Mouse (Mus musculus) neural tube, embryonic 11.5 days (tissue): ENCODE measurements around the gene Chrm5. TPM values are rescaled to one million over a fixed set of nuclear protein-coding genes. Genes with fewer than 3 reads are reported as not detected.

Experiments
- ATAC-seq: fragments of 200-750 bp; cut with Nextera tagmentation; 2 replicates; pipeline ENCODE4 v1.8.0; 2017; ENCODE audit warnings: moderate number of reproducible peaks, mild to moderate bottlenecking, moderate TSS enrichment, moderate library complexity; ENCODE audit not compliant: insufficient read depth, low FRiP score, low TSS enrichment
- DNase-seq: peaks from one replicate; pipeline ENCODE4 v3.0.0-alpha.2; 2015; ENCODE audit warnings: low spot score
- H3K27ac ChIP-seq: fragments of 300-500 bp; sonication (generic); 2 replicates; pipeline ENCODE4 v1.5.1; 2014; ENCODE audit warnings: low read depth, mild to moderate bottlenecking, low read length
- H3K27me3 ChIP-seq: fragments of 300-500 bp; sonication (generic); 2 replicates; pipeline ENCODE4 v1.6.1; 2014; ENCODE audit warnings: mild to moderate bottlenecking, low read length, mixed read lengths; ENCODE audit not compliant: control insufficient read depth, insufficient read depth
- H3K36me3 ChIP-seq: fragments of 300-500 bp; sonication (generic); 2 replicates; pipeline ENCODE4 v1.6.1; 2014; ENCODE audit warnings: mild to moderate bottlenecking, low read length, moderate library complexity, mixed read lengths; ENCODE audit not compliant: control insufficient read depth, insufficient read depth
- H3K4me1 ChIP-seq: fragments of 300-500 bp; sonication (generic); 2 replicates; pipeline ENCODE4 v1.6.1; 2014; ENCODE audit warnings: low read length, mixed read lengths; ENCODE audit not compliant: control insufficient read depth, insufficient read depth
- H3K4me2 ChIP-seq: fragments of 300-500 bp; sonication (generic); 2 replicates; pipeline ENCODE4 v1.6.1; 2014; ENCODE audit warnings: low read depth, mild to moderate bottlenecking, moderate library complexity
- H3K4me3 ChIP-seq: fragments of 300-500 bp; sonication (generic); 2 replicates; pipeline ENCODE4 v1.5.1; 2014; ENCODE audit warnings: low read depth, low read length
- H3K9ac ChIP-seq: fragments of 300-500 bp; sonication (generic); 2 replicates; pipeline ENCODE4 v1.6.1; 2014; ENCODE audit warnings: mild to moderate bottlenecking, low read length
- H3K9me3 ChIP-seq: fragments of 300-500 bp; sonication (generic); 2 replicates; pipeline ENCODE4 v1.6.1; 2016; ENCODE audit warnings: low read length; ENCODE audit not compliant: control insufficient read depth
- WGBS: fragments of 180-500 bp; shearing (Covaris S2); extraction: QIAGEN DNeasy Blood & Tissue Kit; methylation state at CpG from one replicate; pipeline ENCODE4 v1.1.7; 2014; 5-methylcytosine and 5-hydroxymethylcytosine counted together
- polyA plus RNA-seq: library from polyadenylated mRNA; unstranded; fragments of >200 nt; fragmentation: Nextera tagmentation; extraction: Ambion mirVana; gene quantifications from 2 replicates; pipeline ENCODE4 v1.2.1, GENCODE M21; 2014

Gene Chrm5
- not detected in 2 replicates for polyA plus RNA-seq

GRCm38 (mm10) chr2:112480669-112481068 lies at the start of gene Chrm5:
Chrm5 (minus strand) TSS chr2:112480769.
- Histone ChIP-seq H3K9me3 (no peaks in the 10 kb centered on the region), H3K27ac (no peak within 1 kb of the TSS), H3K9ac (no peak within 1 kb of the TSS), H3K4me1 (no peaks in the 10 kb centered on the region), H3K36me3 (no peaks in the 10 kb centered on the region), H3K27me3 (no peaks in the 10 kb centered on the region), H3K4me3 (no peak within 1 kb of the TSS), H3K4me2 (no peak within 1 kb of the TSS)
- 91% methylated on average over 5 of the region's 5 CpGs for WGBS
- ATAC-seq: no peak
- no peak for DNase-seq

GRCm38 (mm10) chr2:112526933-112527332 lies 46.4 kb upstream of the Chrm5 start:
- WGBS: 90% methylated on average over 3 of the region's 3 CpGs
- H3K27ac ChIP-seq: no peak overlapping the region
- H3K4me3 ChIP-seq: no peak overlapping the region
- H3K4me1 ChIP-seq: no peaks in the 10 kb centered on the region
- H3K4me2 ChIP-seq: no peak overlapping the region
- no peak overlapping the region for H3K9ac ChIP-seq
- H3K36me3 ChIP-seq: no peaks in the 10 kb centered on the region
- H3K27me3 ChIP-seq: no peaks in the 10 kb centered on the region
- no peak for ATAC-seq
- no peak for DNase-seq
- H3K9me3 ChIP-seq: no peaks in the 10 kb centered on the region

GRCm38 (mm10) chr2:112520526-112521482 lies 40.2 kb upstream of the Chrm5 start:
- no peak for ATAC-seq
- Histone ChIP-seq H3K36me3 (no peaks in the 10 kb centered on the region), H3K4me1 (no peaks in the 10 kb centered on the region), H3K4me2 (no peak overlapping the region), H3K27ac (no peak overlapping the region), H3K9me3 (no peaks in the 10 kb centered on the region), H3K27me3 (no peaks in the 10 kb centered on the region), H3K9ac (no peak overlapping the region), H3K4me3 (no peak overlapping the region)
- WGBS: 87% methylated on average over 4 of the region's 4 CpGs
- DNase-seq: no peak

GRCm38 (mm10) chr2:112518541-112518940 lies 38.0 kb upstream of the Chrm5 start:
- no peaks in the 10 kb centered on the region for H3K4me1 ChIP-seq
- no peak overlapping the region for H3K27ac ChIP-seq
- no peaks in the 10 kb centered on the region for H3K9me3 ChIP-seq
- no peak overlapping the region for H3K4me2 ChIP-seq
- no peak for ATAC-seq
- no peak for DNase-seq
- no peak overlapping the region for H3K4me3 ChIP-seq
- no peak overlapping the region for H3K9ac ChIP-seq
- H3K36me3 ChIP-seq: no peaks in the 10 kb centered on the region
- H3K27me3 ChIP-seq: no peaks in the 10 kb centered on the region

- Histone ChIP-seq H3K4me2 (no peak overlapping the region), H3K4me3 (no peak overlapping the region), H3K27me3 (no peaks in the 10 kb centered on the region), H3K4me1 (no peaks in the 10 kb centered on the region), H3K9ac (no peak overlapping the region), H3K36me3 (no peaks in the 10 kb centered on the region), H3K9me3 (no peaks in the 10 kb centered on the region), H3K27ac (no peak overlapping the region)
- DNase-seq (no peak), ATAC-seq (no peak)
- WGBS: 91% methylated on average over 3 of the region's 3 CpGs
Observed at GRCm38 (mm10) chr2:112517218-112517617, 36.6 kb upstream of the Chrm5 start.

GRCm38 (mm10) chr2:112516728-112517127 lies 36.2 kb upstream of the Chrm5 start:
- no peaks in the 10 kb centered on the region for H3K4me1 ChIP-seq
- no peak overlapping the region for H3K27ac ChIP-seq
- H3K4me2 ChIP-seq: no peak overlapping the region
- no peak for DNase-seq
- H3K9ac ChIP-seq: no peak overlapping the region
- 87% methylated on average over 3 of the region's 3 CpGs for WGBS
- no peak for ATAC-seq
- no peaks in the 10 kb centered on the region for H3K9me3 ChIP-seq
- H3K36me3 ChIP-seq: no peaks in the 10 kb centered on the region
- H3K27me3 ChIP-seq: no peaks in the 10 kb centered on the region
- H3K4me3 ChIP-seq: no peak overlapping the region

GRCm38 (mm10) chr2:112513036-112513435 lies 32.5 kb upstream of the Chrm5 start:
- no peak for ATAC-seq
- 83% methylated on average over 1 of the region's 1 CpGs for WGBS
- Histone ChIP-seq H3K9me3 (no peaks in the 10 kb centered on the region), H3K27me3 (no peaks in the 10 kb centered on the region), H3K4me2 (no peak overlapping the region), H3K4me1 (no peaks in the 10 kb centered on the region), H3K27ac (no peak overlapping the region), H3K36me3 (no peaks in the 10 kb centered on the region), H3K4me3 (no peak overlapping the region), H3K9ac (no peak overlapping the region)
- no peak for DNase-seq

GRCm38 (mm10) chr2:112510140-112510539 lies 29.6 kb upstream of the Chrm5 start:
- no peak overlapping the region for H3K4me2 ChIP-seq
- no peaks in the 10 kb centered on the region for H3K27me3 ChIP-seq
- H3K4me1 ChIP-seq: no peaks in the 10 kb centered on the region
- DNase-seq (no peak), ATAC-seq (no peak)
- H3K27ac ChIP-seq: no peak overlapping the region
- H3K9ac ChIP-seq: no peak overlapping the region
- H3K9me3 ChIP-seq: no peaks in the 10 kb centered on the region
- 85% methylated on average over 4 of the region's 4 CpGs for WGBS
- no peak overlapping the region for H3K4me3 ChIP-seq
- no peaks in the 10 kb centered on the region for H3K36me3 ChIP-seq

GRCm38 (mm10) chr2:112507444-112507843 lies 26.9 kb upstream of the Chrm5 start:
- WGBS: 97% methylated on average over 1 of the region's 1 CpGs
- H3K36me3 ChIP-seq: no peaks in the 10 kb centered on the region
- no peaks in the 10 kb centered on the region for H3K9me3 ChIP-seq
- H3K27ac ChIP-seq: no peak overlapping the region
- H3K9ac ChIP-seq: no peak overlapping the region
- no peak for DNase-seq
- no peak for ATAC-seq
- no peaks in the 10 kb centered on the region for H3K4me1 ChIP-seq
- H3K27me3 ChIP-seq: no peaks in the 10 kb centered on the region
- no peak overlapping the region for H3K4me2 ChIP-seq
- no peak overlapping the region for H3K4me3 ChIP-seq
